Mouse (Mus musculus): ENCODE measurements around the gene Mrgpra2b. TPM values are rescaled to one million over a fixed set of nuclear protein-coding genes. Genes with fewer than 3 reads are reported as not detected.
"Not testable (repeated sequence)": the region's sequence is repeated elsewhere in the genome, so short reads cannot be mapped to it uniquely, and the experiment has no call there.

Mrgpra2b gene
- polyA plus RNA-seq (2014; fragmentation: Nextera tagmentation; extraction: Ambion mirVana) = not detected in 2 replicates

- H3K4me3 ChIP-seq (ENCODE audit: low read depth, low read length) = no peak within 1 kb of the TSS
- H3K27me3 ChIP-seq (replicated peaks; ENCODE audit: control insufficient read depth, insufficient read depth, low read length) = no peaks in the 10 kb centered on the region
- H3K9me3 ChIP-seq (replicated peaks; ENCODE audit: control insufficient read depth, low read length) = peaks cover 14% of the 10 kb centered on the region
- H3K4me2 ChIP-seq (ENCODE audit: low read length) = no peak within 1 kb of the TSS
- ATAC-seq (no peak), DNase-seq (ENCODE audit: low spot score) (no peak)
- no peak within 1 kb of the TSS for H3K27ac ChIP-seq (ENCODE audit: low read depth, low read length)
- no peak within 1 kb of the TSS for H3K9ac ChIP-seq (ENCODE audit: low read length)
- no peaks in the 10 kb centered on the region for H3K36me3 ChIP-seq (ENCODE audit: control insufficient read depth, insufficient read depth, low read length)
- H3K4me1 ChIP-seq (ENCODE audit: control insufficient read depth, insufficient read depth, low read length) = no peaks in the 10 kb centered on the region
Measured at GRCm38 (mm10) chr7:47528762-47529161, at the start of gene Mrgpra2b. Mrgpra2b (minus strand) TSS chr7:47528862.

GRCm38 (mm10) chr7:47516379-47516778 lies 12.3 kb downstream of the Mrgpra2b start:
- Histone ChIP-seq H3K27ac (ENCODE audit: low read depth, low read length) (no peak overlapping the region), H3K4me3 (ENCODE audit: low read depth, low read length) (no peak overlapping the region), H3K4me2 (ENCODE audit: low read length) (no peak overlapping the region), H3K9me3 (replicated peaks; ENCODE audit: control insufficient read depth, low read length) (peaks cover 17% of the 10 kb centered on the region; the same call in 1 of the 2 replicates), H3K36me3 (ENCODE audit: control insufficient read depth, insufficient read depth, low read length) (no peaks in the 10 kb centered on the region), H3K4me1 (ENCODE audit: control insufficient read depth, insufficient read depth, low read length) (no peaks in the 10 kb centered on the region), H3K27me3 (replicated peaks; ENCODE audit: control insufficient read depth, insufficient read depth, low read length) (no peaks in the 10 kb centered on the region), H3K9ac (ENCODE audit: low read length) (no peak overlapping the region)
- DNase-seq (ENCODE audit: low spot score) (no peak), ATAC-seq (no peak)
- WGBS = 81% methylated on average over 1 of the region's 1 CpGs

- ATAC-seq = no peak
- no peak overlapping the region for H3K9ac ChIP-seq (ENCODE audit: low read length)
- no peaks in the 10 kb centered on the region for H3K27me3 ChIP-seq (replicated peaks; ENCODE audit: control insufficient read depth, insufficient read depth, low read length)
- DNase-seq (ENCODE audit: low spot score) = no peak
- 69% methylated on average over 2 of the region's 2 CpGs for WGBS
- no peak overlapping the region for H3K27ac ChIP-seq (ENCODE audit: low read depth, low read length)
- H3K9me3 ChIP-seq (replicated peaks; ENCODE audit: control insufficient read depth, low read length) = peaks cover 17% of the 10 kb centered on the region; the same call in 1 of the 2 replicates
- H3K4me2 ChIP-seq (ENCODE audit: low read length) = no peak overlapping the region
- no peak overlapping the region for H3K4me3 ChIP-seq (ENCODE audit: low read depth, low read length)
- no peaks in the 10 kb centered on the region for H3K4me1 ChIP-seq (ENCODE audit: control insufficient read depth, insufficient read depth, low read length)
- no peaks in the 10 kb centered on the region for H3K36me3 ChIP-seq (ENCODE audit: control insufficient read depth, insufficient read depth, low read length)
Measured at GRCm38 (mm10) chr7:47515050-47515449, 13.6 kb downstream of the Mrgpra2b start.

GRCm38 (mm10) chr7:47502953-47503352 lies 25.7 kb downstream of the Mrgpra2b start:
- no peak overlapping the region for H3K9ac ChIP-seq (ENCODE audit: low read length)
- no peaks in the 10 kb centered on the region for H3K4me1 ChIP-seq (ENCODE audit: control insufficient read depth, insufficient read depth, low read length)
- DNase-seq (ENCODE audit: low spot score) (no peak), ATAC-seq (no peak)
- WGBS = 79% methylated on average over 4 of the region's 4 CpGs
- peaks cover 13% of the 10 kb centered on the region; the same call in 1 of the 2 replicates for H3K9me3 ChIP-seq (replicated peaks; ENCODE audit: control insufficient read depth, low read length)
- H3K4me3 ChIP-seq (ENCODE audit: low read depth, low read length) = no peak overlapping the region
- H3K4me2 ChIP-seq (ENCODE audit: low read length) = no peak overlapping the region
- H3K36me3 ChIP-seq (ENCODE audit: control insufficient read depth, insufficient read depth, low read length) = no peaks in the 10 kb centered on the region
- no peaks in the 10 kb centered on the region for H3K27me3 ChIP-seq (replicated peaks; ENCODE audit: control insufficient read depth, insufficient read depth, low read length)
- H3K27ac ChIP-seq (ENCODE audit: low read depth, low read length) = no peak overlapping the region

GRCm38 (mm10) chr7:47491266-47491665 lies 37.4 kb downstream of the Mrgpra2b start:
- not testable (repeated sequence) for DNase-seq (ENCODE audit: low spot score); H3K27me3 ChIP-seq (replicated peaks; ENCODE audit: control insufficient read depth, insufficient read depth, low read length); H3K9ac ChIP-seq (ENCODE audit: low read length); H3K4me2 ChIP-seq (ENCODE audit: low read length); H3K9me3 ChIP-seq (replicated peaks; ENCODE audit: control insufficient read depth, low read length); ATAC-seq; H3K4me3 ChIP-seq (ENCODE audit: low read depth, low read length); H3K27ac ChIP-seq (ENCODE audit: low read depth, low read length); H3K4me1 ChIP-seq (ENCODE audit: control insufficient read depth, insufficient read depth, low read length); H3K36me3 ChIP-seq (ENCODE audit: control insufficient read depth, insufficient read depth, low read length)

- H3K4me3 ChIP-seq (ENCODE audit: low read depth, low read length); DNase-seq (ENCODE audit: low spot score); H3K36me3 ChIP-seq (ENCODE audit: control insufficient read depth, insufficient read depth, low read length); H3K4me2 ChIP-seq (ENCODE audit: low read length); H3K27ac ChIP-seq (ENCODE audit: low read depth, low read length); H3K9me3 ChIP-seq (replicated peaks; ENCODE audit: control insufficient read depth, low read length); ATAC-seq; H3K27me3 ChIP-seq (replicated peaks; ENCODE audit: control insufficient read depth, insufficient read depth, low read length); H3K9ac ChIP-seq (ENCODE audit: low read length); H3K4me1 ChIP-seq (ENCODE audit: control insufficient read depth, insufficient read depth, low read length): not testable (repeated sequence)
- WGBS = no CpG with 5 or more reads among the region's 1 CpGs
Measured at GRCm38 (mm10) chr7:47489438-47489837, 39.2 kb downstream of the Mrgpra2b start.

- H3K27ac ChIP-seq (ENCODE audit: low read depth, low read length); H3K9me3 ChIP-seq (replicated peaks; ENCODE audit: control insufficient read depth, low read length); H3K27me3 ChIP-seq (replicated peaks; ENCODE audit: control insufficient read depth, insufficient read depth, low read length); H3K4me1 ChIP-seq (ENCODE audit: control insufficient read depth, insufficient read depth, low read length); H3K4me3 ChIP-seq (ENCODE audit: low read depth, low read length); ATAC-seq; DNase-seq (ENCODE audit: low spot score); H3K9ac ChIP-seq (ENCODE audit: low read length); H3K36me3 ChIP-seq (ENCODE audit: control insufficient read depth, insufficient read depth, low read length); H3K4me2 ChIP-seq (ENCODE audit: low read length): not testable (repeated sequence)
Measured at GRCm38 (mm10) chr7:47483181-47483580, 45.5 kb downstream of the Mrgpra2b start.

GRCm38 (mm10) chr7:47473904-47474303 lies 54.8 kb downstream of the Mrgpra2b start:
- not testable (repeated sequence) for H3K9ac ChIP-seq (ENCODE audit: low read length); H3K9me3 ChIP-seq (replicated peaks; ENCODE audit: control insufficient read depth, low read length); H3K4me3 ChIP-seq (ENCODE audit: low read depth, low read length); H3K27me3 ChIP-seq (replicated peaks; ENCODE audit: control insufficient read depth, insufficient read depth, low read length); H3K36me3 ChIP-seq (ENCODE audit: control insufficient read depth, insufficient read depth, low read length); H3K4me1 ChIP-seq (ENCODE audit: control insufficient read depth, insufficient read depth, low read length); H3K4me2 ChIP-seq (ENCODE audit: low read length); DNase-seq (ENCODE audit: low spot score); ATAC-seq; H3K27ac ChIP-seq (ENCODE audit: low read depth, low read length)
- WGBS = 23% methylated on average over 1 of the region's 3 CpGs

GRCm38 (mm10) chr7:47465278-47465981 lies 63.2 kb downstream of the Mrgpra2b start:
- H3K9ac ChIP-seq (ENCODE audit: low read length); H3K4me1 ChIP-seq (ENCODE audit: control insufficient read depth, insufficient read depth, low read length); H3K4me2 ChIP-seq (ENCODE audit: low read length); H3K27me3 ChIP-seq (replicated peaks; ENCODE audit: control insufficient read depth, insufficient read depth, low read length); H3K4me3 ChIP-seq (ENCODE audit: low read depth, low read length); H3K9me3 ChIP-seq (replicated peaks; ENCODE audit: control insufficient read depth, low read length); H3K36me3 ChIP-seq (ENCODE audit: control insufficient read depth, insufficient read depth, low read length); DNase-seq (ENCODE audit: low spot score); ATAC-seq; H3K27ac ChIP-seq (ENCODE audit: low read depth, low read length): not testable (repeated sequence)

All from forebrain, embryonic 14.5 days (tissue).